Mouse (Mus musculus): ENCODE measurements around the gene Agap1.

Agap1 gene

GRCm38 (mm10) chr1:89666154-89666553, 211.5 kb downstream of the Agap1 start:
- no peak for DNase-seq (ENCODE audit: low spot score)

GRCm38 (mm10) chr1:89667387-89667786, 212.8 kb downstream of the Agap1 start:
- no peak for DNase-seq (ENCODE audit: low spot score)

- no peak for DNase-seq (ENCODE audit: low spot score)
Observed at GRCm38 (mm10) chr1:89668635-89669034, 214.0 kb downstream of the Agap1 start.

- DNase-seq (ENCODE audit: low spot score), result no peak
Observed at GRCm38 (mm10) chr1:89671110-89671787, 216.6 kb downstream of the Agap1 start.

GRCm38 (mm10) chr1:89673071-89673470, 218.5 kb downstream of the Agap1 start:
- DNase-seq (ENCODE audit: low spot score), result no peak

- DNase-seq (ENCODE audit: low spot score), result no peak
Observed at GRCm38 (mm10) chr1:89673686-89674085, 219.1 kb downstream of the Agap1 start.

GRCm38 (mm10) chr1:89674681-89675080, 220.1 kb downstream of the Agap1 start:
- no peak for DNase-seq (ENCODE audit: low spot score)

- DNase-seq (ENCODE audit: low spot score), result no peak
Observed at GRCm38 (mm10) chr1:89676411-89676810, 221.8 kb downstream of the Agap1 start.

GRCm38 (mm10) chr1:89680673-89681072, 226.1 kb downstream of the Agap1 start:
- no peak for DNase-seq (ENCODE audit: low spot score)

- no peak for DNase-seq (ENCODE audit: low spot score)
Observed at GRCm38 (mm10) chr1:89688914-89689313, 234.3 kb downstream of the Agap1 start.

- no peak for DNase-seq (ENCODE audit: low spot score)
Observed at GRCm38 (mm10) chr1:89689544-89690212, 235.1 kb downstream of the Agap1 start.

- no peak for DNase-seq (ENCODE audit: low spot score)
Observed at GRCm38 (mm10) chr1:89691096-89691495, 236.5 kb downstream of the Agap1 start.

GRCm38 (mm10) chr1:89692420-89692819, 237.8 kb downstream of the Agap1 start:
- no peak for DNase-seq (ENCODE audit: low spot score)

GRCm38 (mm10) chr1:89694916-89695315, 240.3 kb downstream of the Agap1 start:
- no peak for DNase-seq (ENCODE audit: low spot score)

GRCm38 (mm10) chr1:89697241-89697640, 242.6 kb downstream of the Agap1 start:
- no peak for DNase-seq (ENCODE audit: low spot score)

GRCm38 (mm10) chr1:89700166-89700565, 245.6 kb downstream of the Agap1 start:
- no peak for DNase-seq (ENCODE audit: low spot score)

- DNase-seq (ENCODE audit: low spot score), result no peak
Observed at GRCm38 (mm10) chr1:89701162-89701730, 246.6 kb downstream of the Agap1 start.

- DNase-seq (ENCODE audit: low spot score), result no peak
Observed at GRCm38 (mm10) chr1:89703294-89703693, 248.7 kb downstream of the Agap1 start.

- DNase-seq (ENCODE audit: low spot score), result no peak
Observed at GRCm38 (mm10) chr1:89705670-89706069, 251.1 kb downstream of the Agap1 start.

GRCm38 (mm10) chr1:89706862-89707261, 252.3 kb downstream of the Agap1 start:
- DNase-seq (ENCODE audit: low spot score), result no peak

- DNase-seq (ENCODE audit: low spot score), result no peak
Observed at GRCm38 (mm10) chr1:89707756-89708480, 253.3 kb downstream of the Agap1 start.

- no peak for DNase-seq (ENCODE audit: low spot score)
Observed at GRCm38 (mm10) chr1:89709824-89710223, 255.2 kb downstream of the Agap1 start.

- DNase-seq (ENCODE audit: low spot score), result no peak
Observed at GRCm38 (mm10) chr1:89713681-89714080, 259.1 kb downstream of the Agap1 start.
